ENCODE assay signal across 18 mouse cellular contexts in genomic region chr14:97101090-97101675, GRCm38 (mm10).
A peak's percentile ranks its signal among the peaks of the same experiment; 100 is the strongest.
DNase-seq lines count a peak whose midpoint lies in the region; ATAC-seq lines count a peak whose summit lies in the region.
"Had no signal": no experiment of that assay in that cellular context is flagged by ENCODE, and none has a peak within 500 bp of the region (broad histone marks: within the 10 kb centered on the region; RNA-seq: fewer than 3 reads in every experiment).

No protein-coding gene starts in this region.

- ATAC-seq in forebrain, embryonic 15.5 days (replicated peaks) = peak; percentile 93
- ATAC-seq in hindbrain, embryonic 16.5 days = peak; percentile 37; the same call in 1 of the 2 replicates
- ATAC-seq: intestine, postnatal 0 days; lung, postnatal 0 days; midbrain, embryonic 13.5 days had no signal

- peak; percentile 10 for DNase-seq in heart, adult 11 months
- no peak for DNase-seq in heart, adult 9 months (ENCODE audit: low spot score in 2 of 2)
- DNase-seq in brain, adult 2 months (ENCODE audit: low read depth, low spot score) = peak; percentile 13
- DNase-seq in urinary bladder, postnatal 25 days (ENCODE audit: low spot score) = no peak
- no peak for DNase-seq in spleen, postnatal 36 days (ENCODE audit: low spot score in 2 of 2)
- no peak for DNase-seq in layer of hippocampus, adult 18-20 months (ENCODE audit: low spot score in 2 of 2)
- DNase-seq: B cell, adult 2 months; cerebellum, postnatal 10 days; gastrocnemius, postnatal 14 days; layer of hippocampus, postnatal 36 days; liver; thymus, adult 2 months had no signal

- WGBS in forebrain, embryonic 15.5 days = 11% methylated on average over 4 of the region's 4 CpGs
- 50% methylated on average over 4 of the region's 4 CpGs for WGBS in hindbrain, embryonic 16.5 days

- H3K27ac ChIP-seq in forebrain, embryonic 15.5 days (replicated peaks) = no peak overlapping the region
- no peak overlapping the region for H3K27ac ChIP-seq in hindbrain, embryonic 16.5 days (ENCODE audit: low read depth, low read length)
- H3K27ac ChIP-seq: hindbrain, embryonic 15.5 days; midbrain, embryonic 13.5 days had no signal

- no peaks in the 10 kb centered on the region for H3K36me3 ChIP-seq in forebrain, embryonic 15.5 days
- H3K36me3 ChIP-seq in hindbrain, embryonic 16.5 days (ENCODE audit: control insufficient read depth, insufficient read depth, low read length) = no peaks in the 10 kb centered on the region
- H3K36me3 ChIP-seq: hindbrain, embryonic 15.5 days; midbrain, embryonic 13.5 days had no signal

- no peak overlapping the region for H3K9ac ChIP-seq in forebrain, embryonic 15.5 days (replicated peaks)
- no peak overlapping the region for H3K9ac ChIP-seq in hindbrain, embryonic 16.5 days (ENCODE audit: low read depth, low read length)
- H3K9ac ChIP-seq: hindbrain, embryonic 15.5 days; midbrain, embryonic 13.5 days had no signal

- no peaks in the 10 kb centered on the region for H3K27me3 ChIP-seq in forebrain, embryonic 15.5 days
- no peaks in the 10 kb centered on the region for H3K27me3 ChIP-seq in hindbrain, embryonic 16.5 days (replicated peaks; ENCODE audit: control insufficient read depth, insufficient read depth, low read length)
- H3K27me3 ChIP-seq: hindbrain, embryonic 15.5 days; midbrain, embryonic 13.5 days had no signal

- H3K4me1 ChIP-seq in forebrain, embryonic 15.5 days = peaks cover 5% of the 10 kb centered on the region
- no peaks in the 10 kb centered on the region for H3K4me1 ChIP-seq in hindbrain, embryonic 16.5 days (ENCODE audit: control insufficient read depth, insufficient read depth, low read depth, low read length)
- H3K4me1 ChIP-seq: hindbrain, embryonic 15.5 days had no signal

- no peak overlapping the region for H3K4me2 ChIP-seq in forebrain, embryonic 15.5 days (replicated peaks)
- H3K4me2 ChIP-seq in hindbrain, embryonic 16.5 days (ENCODE audit: low read length) = no peak overlapping the region
- H3K4me2 ChIP-seq: hindbrain, embryonic 15.5 days; midbrain, embryonic 13.5 days had no signal

- no peaks in the 10 kb centered on the region for H3K9me3 ChIP-seq in forebrain, embryonic 15.5 days
- no peaks in the 10 kb centered on the region for H3K9me3 ChIP-seq in hindbrain, embryonic 16.5 days (ENCODE audit: control insufficient read depth, low read length)
- H3K9me3 ChIP-seq: hindbrain, embryonic 15.5 days; midbrain, embryonic 13.5 days had no signal

- H3K4me3 ChIP-seq in forebrain, embryonic 15.5 days = no peak overlapping the region
- no peak overlapping the region for H3K4me3 ChIP-seq in hindbrain, embryonic 16.5 days (ENCODE audit: low read length)
- H3K4me3 ChIP-seq: hindbrain, embryonic 15.5 days; midbrain, embryonic 13.5 days had no signal

Comparison
In these comparisons a context has a peak if more than half of its experiments do, and no peak if none do; other contexts are left out.
1. DNase-seq: peak in heart, adult 11 months (single experiment) and brain, adult 2 months (single experiment); none in heart, adult 9 months (0 of 2), urinary bladder, postnatal 25 days (single experiment), spleen, postnatal 36 days (0 of 2) and layer of hippocampus, adult 18-20 months (0 of 2).